Mouse (Mus musculus) kidney, embryonic 15.5 days (tissue): ENCODE measurements around the gene Arhgap27. TPM values are rescaled to one million over a fixed set of nuclear protein-coding genes. Genes with fewer than 3 reads are reported as not detected.

Source experiments
- polyA plus RNA-seq: library from polyadenylated mRNA; unstranded; fragments of >200 nt; fragmentation: Nextera tagmentation; extraction: Ambion mirVana; gene quantifications from 2 replicates; pipeline ENCODE4 v1.2.1, GENCODE M21; 2015

Gene Arhgap27
- polyA plus RNA-seq, 1 experiment from 2014 or later = 15.8 TPM

Other genes with a start within 250 kb of the Arhgap27 start
- gene Hexim1, start 247.5 kb downstream of the Arhgap27 start, polyA plus RNA-seq = 5.0 and 5.5 TPM in 2 replicates
- gene Hexim2, start 231.3 kb downstream of the Arhgap27 start, polyA plus RNA-seq = 9.2 and 10.7 TPM in 2 replicates
- gene Fmnl1, start 192.6 kb downstream of the Arhgap27 start, polyA plus RNA-seq = 2.2 and 3.8 TPM in 2 replicates
- gene 1700023F06Rik, start 155.1 kb downstream of the Arhgap27 start, polyA plus RNA-seq = 0.19 and 0.42 TPM in 2 replicates
- not detected in 2 replicates for gene Spata32, start 145.3 kb downstream of the Arhgap27 start, polyA plus RNA-seq
- gene Map3k14, start 96.2 kb downstream of the Arhgap27 start, polyA plus RNA-seq = 4.3 and 4.9 TPM in 2 replicates
- 7.4 and 8.2 TPM in 2 replicates for gene Plekhm1, start 49.0 kb upstream of the Arhgap27 start, polyA plus RNA-seq
- not detected in 2 replicates for gene Lrrc37a, start 140.9 kb upstream of the Arhgap27 start, polyA plus RNA-seq